Mouse (Mus musculus) lung, adult 18-20 months (tissue): ENCODE data around the gene Sytl3.
"Not testable (repeated sequence)": the region's sequence is repeated elsewhere in the genome, so short reads cannot be mapped to it uniquely, and the experiment has no call there.

Experiments
- DNase-seq, 2 experiments: peaks; one replicate each; pipeline ENCODE4 v3.0.0; 2022; ENCODE audit warnings: mixed read lengths in 2 of 2

Sytl3 gene

GRCm38 (mm10) chr17:6647452-6647851 lies 11.4 kb upstream of the Sytl3 start:
- DNase-seq: not testable (repeated sequence)

GRCm38 (mm10) chr17:6650904-6651565 lies 7.9 kb upstream of the Sytl3 start:
- not testable (repeated sequence) for DNase-seq

- DNase-seq: not testable (repeated sequence)
Observed at GRCm38 (mm10) chr17:6653341-6653946, 5.4 kb upstream of the Sytl3 start.

GRCm38 (mm10) chr17:6655087-6655511 lies 3.8 kb upstream of the Sytl3 start:
- DNase-seq: peak; percentile 62 to 70

- peak; percentile 87 to 89 for DNase-seq
Observed at GRCm38 (mm10) chr17:6655567-6656281, 3.2 kb upstream of the Sytl3 start, which contains the start of gene Dynlt1f. Gene Dynlt1f (minus strand): TSS chr17:6655900.

- not testable (repeated sequence) for DNase-seq
Observed at GRCm38 (mm10) chr17:6656471-6656870, 2.4 kb upstream of the Sytl3 start.

- peak; percentile 20 to 29 for DNase-seq
Observed at GRCm38 (mm10) chr17:6660589-6660988, 1.7 kb downstream of the Sytl3 start.

- peak; percentile 29 to 48 for DNase-seq
Observed at GRCm38 (mm10) chr17:6661093-6661816, 2.4 kb downstream of the Sytl3 start.

- not testable (repeated sequence) for DNase-seq
Observed at GRCm38 (mm10) chr17:6662840-6663239, 3.9 kb downstream of the Sytl3 start.

GRCm38 (mm10) chr17:6665389-6665788 lies 6.5 kb downstream of the Sytl3 start:
- DNase-seq: not testable (repeated sequence)

GRCm38 (mm10) chr17:6668522-6668921 lies 9.6 kb downstream of the Sytl3 start:
- not testable (repeated sequence) for DNase-seq

GRCm38 (mm10) chr17:6674297-6674696 lies 15.4 kb downstream of the Sytl3 start:
- peak; percentile 47 to 75 for DNase-seq

GRCm38 (mm10) chr17:6678063-6678462 lies 19.2 kb downstream of the Sytl3 start:
- peak; percentile 79 to 82 for DNase-seq

- DNase-seq: not testable (repeated sequence)
Observed at GRCm38 (mm10) chr17:6681721-6682120, 22.8 kb downstream of the Sytl3 start.

- DNase-seq: not testable (repeated sequence)
Observed at GRCm38 (mm10) chr17:6683702-6684101, 24.8 kb downstream of the Sytl3 start.

- not testable (repeated sequence) for DNase-seq
Observed at GRCm38 (mm10) chr17:6684464-6685287, 25.8 kb downstream of the Sytl3 start.

GRCm38 (mm10) chr17:6685288-6685818 lies 26.5 kb downstream of the Sytl3 start:
- peak in 1 of 2 experiments; percentile 54 for DNase-seq

GRCm38 (mm10) chr17:6686299-6686971 lies 27.5 kb downstream of the Sytl3 start:
- not testable (repeated sequence) for DNase-seq

- DNase-seq: not testable (repeated sequence)
Observed at GRCm38 (mm10) chr17:6689344-6689743, 30.5 kb downstream of the Sytl3 start.

- peak; percentile 85 to 89 for DNase-seq
Observed at GRCm38 (mm10) chr17:6691596-6691995, 32.7 kb downstream of the Sytl3 start.

- not testable (repeated sequence) for DNase-seq
Observed at GRCm38 (mm10) chr17:6695712-6696111, 36.8 kb downstream of the Sytl3 start.
